Mouse (Mus musculus) fibroblast of lung, adult 2 months (primary cell): Measurements from ENCODE around the gene Hus1.

Source experiments
- DNase-seq: peaks from one replicate; pipeline ENCODE4 v3.0.0-alpha.2; 2011; ENCODE audit warnings: low read depth

Hus1 gene

GRCm38 (mm10) chr11:8978154-8978553 is 32.8 kb downstream of the Hus1 start:
- DNase-seq: no peak

GRCm38 (mm10) chr11:8973166-8973565 is 37.8 kb downstream of the Hus1 start, which contains the start of gene Pkd1l1:
TSS of gene Pkd1l1 (minus strand) at chr11:8973266.
- DNase-seq: no peak

GRCm38 (mm10) chr11:8972093-8972492 is 38.9 kb downstream of the Hus1 start:
- no peak for DNase-seq

- DNase-seq: no peak
These were observed 40.5 kb downstream of the Hus1 start for GRCm38 (mm10) chr11:8970509-8970908.

- DNase-seq: no peak
These were observed 42.9 kb downstream of the Hus1 start for GRCm38 (mm10) chr11:8968094-8968493.

GRCm38 (mm10) chr11:8958572-8958971 is 52.4 kb downstream of the Hus1 start:
- no peak for DNase-seq

GRCm38 (mm10) chr11:8958108-8958507 is 52.9 kb downstream of the Hus1 start:
- DNase-seq: no peak

- DNase-seq: no peak
These were observed 54.0 kb downstream of the Hus1 start for GRCm38 (mm10) chr11:8957023-8957422.

GRCm38 (mm10) chr11:8955678-8956077 is 55.3 kb downstream of the Hus1 start:
- no peak for DNase-seq

GRCm38 (mm10) chr11:8949765-8950430 is 61.1 kb downstream of the Hus1 start:
- no peak for DNase-seq

GRCm38 (mm10) chr11:8948871-8949270 is 62.1 kb downstream of the Hus1 start:
- no peak for DNase-seq

GRCm38 (mm10) chr11:8944114-8944513 is 66.9 kb downstream of the Hus1 start:
- no peak for DNase-seq
